Mouse (Mus musculus): ENCODE data around the gene Casz1. TPM values are rescaled to one million over a fixed set of nuclear protein-coding genes. Genes with fewer than 3 reads are reported as not detected.

The Casz1 gene
- polyA plus RNA-seq, 1 experiment from 2014 or later = 2.1 TPM

GRCm38 (mm10) chr4:148780097-148780621 lies 24.1 kb upstream of the Casz1 start:
- H3K9me3 ChIP-seq (replicated peaks) = no peaks in the 10 kb centered on the region
- no peak overlapping the region for H3K27ac ChIP-seq
- 49% methylated on average over 8 of the region's 8 CpGs for WGBS
- H3K4me1 ChIP-seq = peaks cover 34% of the 10 kb centered on the region
- H3K4me3 ChIP-seq = no peak overlapping the region
- H3K27me3 ChIP-seq (ENCODE audit: low read depth, poor library complexity, severe bottlenecking) = peaks cover 57% of the 10 kb centered on the region
- H3K36me3 ChIP-seq = no peaks in the 10 kb centered on the region
- no peak for DNase-seq (ENCODE audit: low spot score)

GRCm38 (mm10) chr4:148781516-148781915 lies 22.7 kb upstream of the Casz1 start:
- H3K27ac ChIP-seq = no peak overlapping the region
- H3K9me3 ChIP-seq (replicated peaks) = no peaks in the 10 kb centered on the region
- no peaks in the 10 kb centered on the region for H3K36me3 ChIP-seq
- peaks cover 56% of the 10 kb centered on the region for H3K27me3 ChIP-seq (ENCODE audit: low read depth, poor library complexity, severe bottlenecking)
- no peak overlapping the region for H3K4me3 ChIP-seq
- 78% methylated on average over 7 of the region's 7 CpGs for WGBS
- H3K4me1 ChIP-seq = peaks cover 32% of the 10 kb centered on the region
- no peak for DNase-seq (ENCODE audit: low spot score)

- Histone ChIP-seq H3K4me3 (no peak overlapping the region), H3K27ac (no peak overlapping the region), H3K36me3 (no peaks in the 10 kb centered on the region), H3K9me3 (replicated peaks) (no peaks in the 10 kb centered on the region), H3K4me1 (peaks cover 32% of the 10 kb centered on the region), H3K27me3 (ENCODE audit: low read depth, poor library complexity, severe bottlenecking) (peaks cover 56% of the 10 kb centered on the region)
- DNase-seq (ENCODE audit: low spot score) = no peak
- WGBS = 90% methylated on average over 6 of the region's 6 CpGs
Measured at GRCm38 (mm10) chr4:148782880-148783279, 21.3 kb upstream of the Casz1 start.

- Histone ChIP-seq H3K27me3 (ENCODE audit: low read depth, poor library complexity, severe bottlenecking) (peaks cover 56% of the 10 kb centered on the region), H3K4me3 (no peak overlapping the region), H3K36me3 (no peaks in the 10 kb centered on the region), H3K4me1 (peaks cover 31% of the 10 kb centered on the region), H3K27ac (no peak overlapping the region), H3K9me3 (replicated peaks) (no peaks in the 10 kb centered on the region)
- no peak for DNase-seq (ENCODE audit: low spot score)
- WGBS = 56% methylated on average over 6 of the region's 6 CpGs
Measured at GRCm38 (mm10) chr4:148783760-148784159, 20.5 kb upstream of the Casz1 start.

GRCm38 (mm10) chr4:148785053-148785567 lies 19.1 kb upstream of the Casz1 start:
- Histone ChIP-seq H3K4me1 (peaks cover 22% of the 10 kb centered on the region), H3K9me3 (replicated peaks) (no peaks in the 10 kb centered on the region), H3K27me3 (ENCODE audit: low read depth, poor library complexity, severe bottlenecking) (peaks cover 59% of the 10 kb centered on the region), H3K36me3 (no peaks in the 10 kb centered on the region), H3K27ac (no peak overlapping the region), H3K4me3 (no peak overlapping the region)
- 93% methylated on average over 6 of the region's 6 CpGs for WGBS
- no peak for DNase-seq (ENCODE audit: low spot score)

GRCm38 (mm10) chr4:148785995-148786394 lies 18.2 kb upstream of the Casz1 start:
- no peak for DNase-seq (ENCODE audit: low spot score)
- H3K9me3 ChIP-seq (replicated peaks) = no peaks in the 10 kb centered on the region
- H3K4me1 ChIP-seq = peaks cover 22% of the 10 kb centered on the region
- no peak overlapping the region for H3K4me3 ChIP-seq
- WGBS = 76% methylated on average over 8 of the region's 8 CpGs
- peaks cover 58% of the 10 kb centered on the region for H3K27me3 ChIP-seq (ENCODE audit: low read depth, poor library complexity, severe bottlenecking)
- no peak overlapping the region for H3K27ac ChIP-seq
- no peaks in the 10 kb centered on the region for H3K36me3 ChIP-seq

- peaks cover 72% of the 10 kb centered on the region for H3K27me3 ChIP-seq (ENCODE audit: low read depth, poor library complexity, severe bottlenecking)
- peaks cover 42% of the 10 kb centered on the region for H3K4me1 ChIP-seq
- no peaks in the 10 kb centered on the region for H3K36me3 ChIP-seq
- WGBS = 71% methylated on average over 8 of the region's 8 CpGs
- DNase-seq (ENCODE audit: low spot score) = no peak
- H3K9me3 ChIP-seq (replicated peaks) = no peaks in the 10 kb centered on the region
- H3K4me3 ChIP-seq = no peak overlapping the region
- H3K27ac ChIP-seq = 0 out of 2 replicates have a peak overlapping the region, but pooled peaks have one; percentile 0
Measured at GRCm38 (mm10) chr4:148790940-148791339, 13.3 kb upstream of the Casz1 start.

- Histone ChIP-seq H3K27me3 (ENCODE audit: low read depth, poor library complexity, severe bottlenecking) (peaks cover 58% of the 10 kb centered on the region), H3K9me3 (replicated peaks) (no peaks in the 10 kb centered on the region), H3K36me3 (no peaks in the 10 kb centered on the region), H3K27ac (no peak overlapping the region), H3K4me3 (no peak overlapping the region), H3K4me1 (peaks cover 52% of the 10 kb centered on the region)
- WGBS = 56% methylated on average over 4 of the region's 4 CpGs
- no peak for DNase-seq (ENCODE audit: low spot score)
Measured at GRCm38 (mm10) chr4:148795038-148795437, 9.2 kb upstream of the Casz1 start.

GRCm38 (mm10) chr4:148797475-148798324 lies 6.5 kb upstream of the Casz1 start:
- H3K36me3 ChIP-seq = no peaks in the 10 kb centered on the region
- no peaks in the 10 kb centered on the region for H3K9me3 ChIP-seq (replicated peaks)
- no peak overlapping the region for H3K27ac ChIP-seq
- 79% methylated on average over 12 of the region's 12 CpGs for WGBS
- peaks cover 66% of the 10 kb centered on the region for H3K27me3 ChIP-seq (ENCODE audit: low read depth, poor library complexity, severe bottlenecking)
- no peak for DNase-seq (ENCODE audit: low spot score)
- H3K4me3 ChIP-seq = no peak overlapping the region
- H3K4me1 ChIP-seq = peaks cover 47% of the 10 kb centered on the region

- H3K4me1 ChIP-seq = peaks cover 58% of the 10 kb centered on the region
- no peak overlapping the region for H3K27ac ChIP-seq
- no peak overlapping the region for H3K4me3 ChIP-seq
- H3K36me3 ChIP-seq = no peaks in the 10 kb centered on the region
- peaks cover 84% of the 10 kb centered on the region for H3K27me3 ChIP-seq (ENCODE audit: low read depth, poor library complexity, severe bottlenecking)
- WGBS = 9% methylated on average over 4 of the region's 4 CpGs
- H3K9me3 ChIP-seq (replicated peaks) = no peaks in the 10 kb centered on the region
- DNase-seq (ENCODE audit: low spot score) = no peak
Measured at GRCm38 (mm10) chr4:148803031-148803430, 1.2 kb upstream of the Casz1 start.

GRCm38 (mm10) chr4:148803636-148804035 lies 593 bp upstream of the Casz1 start:
- H3K27me3 ChIP-seq (ENCODE audit: low read depth, poor library complexity, severe bottlenecking) = peaks cover 84% of the 10 kb centered on the region
- no peaks in the 10 kb centered on the region for H3K9me3 ChIP-seq (replicated peaks)
- DNase-seq (ENCODE audit: low spot score) = no peak
- H3K4me3 ChIP-seq = peak overlapping the region; percentile 76
- H3K4me1 ChIP-seq = peaks cover 63% of the 10 kb centered on the region
- H3K27ac ChIP-seq = no peak overlapping the region
- WGBS = 2% methylated on average over 10 of the region's 10 CpGs
- H3K36me3 ChIP-seq = no peaks in the 10 kb centered on the region

GRCm38 (mm10) chr4:148804780-148805160 lies 541 bp downstream of the Casz1 start:
- no peaks in the 10 kb centered on the region for H3K36me3 ChIP-seq
- H3K9me3 ChIP-seq (replicated peaks) = no peaks in the 10 kb centered on the region
- no peak for DNase-seq (ENCODE audit: low spot score)
- H3K27ac ChIP-seq = peak overlapping the region; percentile 75
- H3K27me3 ChIP-seq (ENCODE audit: low read depth, poor library complexity, severe bottlenecking) = peaks cover 95% of the 10 kb centered on the region
- peak overlapping the region; percentile 76 for H3K4me3 ChIP-seq
- 2% methylated on average over 16 of the region's 16 CpGs for WGBS
- H3K4me1 ChIP-seq = peaks cover 68% of the 10 kb centered on the region

GRCm38 (mm10) chr4:148805161-148805810 lies 1.1 kb downstream of the Casz1 start:
- under 1% methylated on average over 42 of the region's 42 CpGs for WGBS
- Histone ChIP-seq H3K4me1 (peaks cover 73% of the 10 kb centered on the region), H3K4me3 (peak overlapping the region; percentile 76), H3K27ac (peak overlapping the region; percentile 75), H3K36me3 (no peaks in the 10 kb centered on the region), H3K27me3 (ENCODE audit: low read depth, poor library complexity, severe bottlenecking) (peaks cover 96% of the 10 kb centered on the region), H3K9me3 (replicated peaks) (no peaks in the 10 kb centered on the region)
- DNase-seq (ENCODE audit: low spot score) = peak; percentile 74
